Mouse (Mus musculus): ENCODE measurements around the gene Krtap3-2. TPM values are rescaled to one million over a fixed set of nuclear protein-coding genes. Genes with fewer than 3 reads are reported as not detected.

The Krtap3-2 gene
- polyA plus RNA-seq, 1 experiment from 2014 or later = not detected

DNA sequence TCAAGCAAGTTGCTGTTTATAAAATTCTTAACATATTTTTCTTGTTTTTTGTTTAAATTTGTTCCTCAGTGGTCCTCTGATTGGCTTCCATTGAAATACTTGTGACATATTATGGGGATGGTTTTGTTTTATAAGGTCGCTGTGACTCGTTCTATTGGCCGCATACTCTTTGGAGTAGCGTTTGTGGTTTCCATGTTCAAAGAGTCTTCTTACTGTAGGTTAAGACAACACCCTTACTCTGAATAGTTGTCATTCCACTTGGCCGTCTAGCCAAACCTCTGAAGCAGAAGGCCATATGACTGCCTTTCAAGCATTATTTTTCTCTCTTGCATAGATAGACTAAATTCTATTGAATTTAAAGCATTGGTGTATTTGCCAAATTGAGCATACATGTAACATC lies 24.4 kb upstream of the Krtap3-2 start:
- Histone ChIP-seq H3K9me3 (ENCODE audit: control insufficient read depth) (no peaks in the 10 kb centered on the region), H3K4me1 (replicated peaks; ENCODE audit: control insufficient read depth, insufficient read depth, low read length) (no peaks in the 10 kb centered on the region), H3K9ac (ENCODE audit: low read depth, low read length) (no peak overlapping the region), H3K27ac (ENCODE audit: low read depth, low read length) (no peak overlapping the region), H3K4me3 (ENCODE audit: low read depth, low read length) (no peak overlapping the region), H3K27me3 (replicated peaks; ENCODE audit: control insufficient read depth, insufficient read depth, low read length) (no peaks in the 10 kb centered on the region), H3K4me2 (replicated peaks; ENCODE audit: low read depth) (no peak overlapping the region), H3K36me3 (ENCODE audit: control insufficient read depth, insufficient read depth) (no peaks in the 10 kb centered on the region)
- no peak for ATAC-seq
- TF ChIP-seq CTCF (IDR thresholded peaks at IDR 0.05; ENCODE audit: low read depth) = no peak
- 96% methylated on average over 5 of the region's 5 CpGs for WGBS

- Histone ChIP-seq H3K9ac (ENCODE audit: low read depth, low read length) (no peak within 1 kb of the TSS), H3K4me3 (ENCODE audit: low read depth, low read length) (no peak within 1 kb of the TSS), H3K4me1 (replicated peaks; ENCODE audit: control insufficient read depth, insufficient read depth, low read length) (no peaks in the 10 kb centered on the region), H3K27me3 (replicated peaks; ENCODE audit: control insufficient read depth, insufficient read depth, low read length) (no peaks in the 10 kb centered on the region), H3K36me3 (ENCODE audit: control insufficient read depth, insufficient read depth) (no peaks in the 10 kb centered on the region), H3K27ac (ENCODE audit: low read depth, low read length) (no peak within 1 kb of the TSS), H3K9me3 (ENCODE audit: control insufficient read depth) (no peaks in the 10 kb centered on the region), H3K4me2 (replicated peaks; ENCODE audit: low read depth) (no peak within 1 kb of the TSS)
- no peak for TF ChIP-seq CTCF (IDR thresholded peaks at IDR 0.05; ENCODE audit: low read depth)
- WGBS = 77% methylated on average over 6 of the region's 6 CpGs
- ATAC-seq = no peak
These were observed 24.0 kb upstream of the Krtap3-2 start, which contains the start of gene Krtap1-5 for GRCm38 (mm10) chr11:99580636-99581035. Gene Krtap1-5, minus strand, starts transcription at chr11:99581016.

DNA sequence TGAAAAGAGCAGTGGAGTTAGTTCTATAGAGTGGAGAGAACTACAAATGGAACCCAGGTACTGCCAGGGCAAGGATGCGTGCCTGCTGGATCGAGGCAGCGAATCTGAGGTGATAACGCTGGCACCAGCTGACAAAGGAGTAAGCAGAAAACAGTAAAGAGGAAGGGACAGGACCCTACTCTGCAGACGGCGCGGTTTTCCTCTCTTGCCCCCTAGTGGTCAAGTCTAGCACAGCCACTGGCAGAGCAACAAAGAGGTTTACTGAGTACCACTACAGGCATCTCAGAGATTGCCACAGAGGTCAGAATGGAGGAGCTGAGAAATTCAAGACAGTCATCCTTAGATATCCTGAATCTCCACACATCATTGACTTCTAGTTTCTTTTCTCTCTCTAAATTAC lies 17.5 kb upstream of the Krtap3-2 start:
- Histone ChIP-seq H3K27ac (ENCODE audit: low read depth, low read length) (no peak overlapping the region), H3K27me3 (replicated peaks; ENCODE audit: control insufficient read depth, insufficient read depth, low read length) (no peaks in the 10 kb centered on the region), H3K9me3 (ENCODE audit: control insufficient read depth) (no peaks in the 10 kb centered on the region), H3K4me2 (replicated peaks; ENCODE audit: low read depth) (peak overlapping the region; percentile 38; the same call in 1 of the 2 replicates), H3K4me3 (ENCODE audit: low read depth, low read length) (no peak overlapping the region), H3K9ac (ENCODE audit: low read depth, low read length) (no peak overlapping the region), H3K36me3 (ENCODE audit: control insufficient read depth, insufficient read depth) (no peaks in the 10 kb centered on the region), H3K4me1 (replicated peaks; ENCODE audit: control insufficient read depth, insufficient read depth, low read length) (no peaks in the 10 kb centered on the region)
- WGBS = 1% methylated on average over 7 of the region's 7 CpGs
- peak; percentile 93 for TF ChIP-seq CTCF (IDR thresholded peaks at IDR 0.05; ENCODE audit: low read depth)
- ATAC-seq = 0 out of 2 replicates have a peak, but pooled peaks have one; percentile 59

DNA sequence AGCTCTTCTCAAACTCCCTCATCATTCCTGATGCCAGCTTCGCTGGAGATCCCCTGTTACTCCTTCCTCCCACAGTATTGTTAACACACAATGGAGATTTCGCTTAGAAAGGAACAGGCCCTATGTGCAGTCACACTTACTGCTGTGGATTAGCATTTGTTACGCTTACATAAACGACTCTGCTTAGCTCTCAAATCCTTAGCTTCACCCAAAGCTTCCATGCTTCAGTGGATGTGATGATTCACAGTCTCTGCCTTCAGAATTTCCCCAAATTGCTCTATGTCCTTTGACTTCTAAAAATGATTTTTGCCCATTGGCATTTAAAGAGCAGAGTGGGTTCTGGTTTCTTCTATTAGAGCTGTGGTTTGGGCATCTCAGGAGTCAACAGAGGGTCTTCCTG lies 16.5 kb upstream of the Krtap3-2 start:
- ATAC-seq = no peak
- no peaks in the 10 kb centered on the region for H3K4me1 ChIP-seq (replicated peaks; ENCODE audit: control insufficient read depth, insufficient read depth, low read length)
- 68% methylated on average over 4 of the region's 4 CpGs for WGBS
- H3K4me2 ChIP-seq (replicated peaks; ENCODE audit: low read depth) = no peak overlapping the region
- no peak for TF ChIP-seq CTCF (IDR thresholded peaks at IDR 0.05; ENCODE audit: low read depth)
- H3K27me3 ChIP-seq (replicated peaks; ENCODE audit: control insufficient read depth, insufficient read depth, low read length) = no peaks in the 10 kb centered on the region
- no peak overlapping the region for H3K27ac ChIP-seq (ENCODE audit: low read depth, low read length)
- H3K9ac ChIP-seq (ENCODE audit: low read depth, low read length) = no peak overlapping the region
- H3K36me3 ChIP-seq (ENCODE audit: control insufficient read depth, insufficient read depth) = no peaks in the 10 kb centered on the region
- no peaks in the 10 kb centered on the region for H3K9me3 ChIP-seq (ENCODE audit: control insufficient read depth)
- H3K4me3 ChIP-seq (ENCODE audit: low read depth, low read length) = no peak overlapping the region

- H3K27ac ChIP-seq (ENCODE audit: low read depth, low read length) = no peak within 1 kb of the TSS
- no peak within 1 kb of the TSS for H3K4me3 ChIP-seq (ENCODE audit: low read depth, low read length)
- H3K4me1 ChIP-seq (replicated peaks; ENCODE audit: control insufficient read depth, insufficient read depth, low read length) = no peaks in the 10 kb centered on the region
- no peak for TF ChIP-seq CTCF (IDR thresholded peaks at IDR 0.05; ENCODE audit: low read depth)
- 54% methylated on average over 7 of the region's 7 CpGs for WGBS
- ATAC-seq = peak; percentile 54; the same call in 1 of the 2 replicates
- no peak within 1 kb of the TSS for H3K4me2 ChIP-seq (replicated peaks; ENCODE audit: low read depth)
- no peaks in the 10 kb centered on the region for H3K9me3 ChIP-seq (ENCODE audit: control insufficient read depth)
- no peak within 1 kb of the TSS for H3K9ac ChIP-seq (ENCODE audit: low read depth, low read length)
- H3K27me3 ChIP-seq (replicated peaks; ENCODE audit: control insufficient read depth, insufficient read depth, low read length) = no peaks in the 10 kb centered on the region
- H3K36me3 ChIP-seq (ENCODE audit: control insufficient read depth, insufficient read depth) = no peaks in the 10 kb centered on the region
These were observed 9.9 kb upstream of the Krtap3-2 start, which contains the start of gene Krtap3-1 for GRCm38 (mm10) chr11:99566530-99566929. Gene Krtap3-1, minus strand, starts transcription at chr11:99566630.

GRCm38 (mm10) chr11:99562580-99562979 lies 5.9 kb upstream of the Krtap3-2 start:
- TF ChIP-seq CTCF (IDR thresholded peaks at IDR 0.05; ENCODE audit: low read depth) = no peak
- no peak for ATAC-seq
- Histone ChIP-seq H3K4me2 (replicated peaks; ENCODE audit: low read depth) (no peak overlapping the region), H3K36me3 (ENCODE audit: control insufficient read depth, insufficient read depth) (no peaks in the 10 kb centered on the region), H3K9ac (ENCODE audit: low read depth, low read length) (no peak overlapping the region), H3K9me3 (ENCODE audit: control insufficient read depth) (no peaks in the 10 kb centered on the region), H3K27me3 (replicated peaks; ENCODE audit: control insufficient read depth, insufficient read depth, low read length) (no peaks in the 10 kb centered on the region), H3K4me1 (replicated peaks; ENCODE audit: control insufficient read depth, insufficient read depth, low read length) (no peaks in the 10 kb centered on the region), H3K27ac (ENCODE audit: low read depth, low read length) (no peak overlapping the region), H3K4me3 (ENCODE audit: low read depth, low read length) (no peak overlapping the region)
- WGBS = 80% methylated on average over 6 of the region's 6 CpGs

GRCm38 (mm10) chr11:99559366-99559765 lies 2.7 kb upstream of the Krtap3-2 start, which contains the start of gene Gm11939:
Gene Gm11939, minus strand, starts transcription at chr11:99559466.
- Histone ChIP-seq H3K27me3 (replicated peaks; ENCODE audit: control insufficient read depth, insufficient read depth, low read length) (no peaks in the 10 kb centered on the region), H3K27ac (ENCODE audit: low read depth, low read length) (no peak within 1 kb of the TSS), H3K4me2 (replicated peaks; ENCODE audit: low read depth) (no peak within 1 kb of the TSS), H3K9me3 (ENCODE audit: control insufficient read depth) (no peaks in the 10 kb centered on the region), H3K4me3 (ENCODE audit: low read depth, low read length) (no peak within 1 kb of the TSS), H3K36me3 (ENCODE audit: control insufficient read depth, insufficient read depth) (no peaks in the 10 kb centered on the region), H3K4me1 (replicated peaks; ENCODE audit: control insufficient read depth, insufficient read depth, low read length) (no peaks in the 10 kb centered on the region), H3K9ac (ENCODE audit: low read depth, low read length) (no peak within 1 kb of the TSS)
- no peak for ATAC-seq
- no peak for TF ChIP-seq CTCF (IDR thresholded peaks at IDR 0.05; ENCODE audit: low read depth)
- 67% methylated on average over 9 of the region's 9 CpGs for WGBS
